8 mouse cellular contexts compared by ENCODE assay signal in genomic region chr4:135150031-135150801, GRCm38 (mm10). TPM values are rescaled to one million over a fixed set of nuclear protein-coding genes. Genes with fewer than 3 reads are reported as not detected.
A peak's percentile ranks its signal among the peaks of the same experiment; 100 is the strongest.
DNase-seq lines count a peak whose midpoint lies in the region; ATAC-seq and TF ChIP-seq lines count a peak whose summit lies in the region.

No protein-coding gene starts in this region.

- peak; percentile 88 for TF ChIP-seq CTCF in lung, embryonic 14.5 days (IDR thresholded peaks at IDR 0.05; ENCODE audit: low read depth)

- H3K9me3 ChIP-seq in embryonic facial prominence, embryonic 11.5 days (replicated peaks; ENCODE audit: control insufficient read depth, low read length) = no peaks in the 10 kb centered on the region
- H3K9me3 ChIP-seq in heart, embryonic 15.5 days (replicated peaks) = no peaks in the 10 kb centered on the region
- H3K9me3 ChIP-seq in lung, embryonic 14.5 days (ENCODE audit: low read depth, low read length) = no peaks in the 10 kb centered on the region

- H3K9ac ChIP-seq in embryonic facial prominence, embryonic 11.5 days (replicated peaks; ENCODE audit: low read length) = no peak overlapping the region
- H3K9ac ChIP-seq in heart, embryonic 15.5 days = no peak overlapping the region
- H3K9ac ChIP-seq in lung, embryonic 14.5 days = no peak overlapping the region

- H3K27me3 ChIP-seq in embryonic facial prominence, embryonic 11.5 days (ENCODE audit: control insufficient read depth, insufficient read depth, low read length) = peaks cover 81% of the 10 kb centered on the region
- H3K27me3 ChIP-seq in heart, embryonic 15.5 days = peaks cover 98% of the 10 kb centered on the region
- peaks cover 89% of the 10 kb centered on the region for H3K27me3 ChIP-seq in lung, embryonic 14.5 days (ENCODE audit: insufficient read depth, low read length)

- DNase-seq in CD4-positive, CD25-positive, alpha-beta regulatory T cell, adult 2 months (ENCODE audit: low read depth, low spot score) = peak; percentile 89
- DNase-seq in adrenal gland, postnatal 10 days = peak; percentile 77
- DNase-seq in embryonic facial prominence, embryonic 11.5 days (ENCODE audit: low spot score) = peak; percentile 81
- DNase-seq in layer of hippocampus, adult 18-20 months (ENCODE audit: low spot score in 2 of 2) = peak; percentile 11 to 43
- DNase-seq in lung, embryonic 14.5 days = peak; percentile 75
- DNase-seq in right cerebral cortex, postnatal 14 days = peak; percentile 50
- peak; percentile 57 for DNase-seq in urinary bladder, postnatal 25 days (ENCODE audit: low spot score)

- H3K4me3 ChIP-seq in embryonic facial prominence, embryonic 11.5 days (ENCODE audit: low read depth, low read length) = no peak overlapping the region
- H3K4me3 ChIP-seq in heart, embryonic 15.5 days = peak overlapping the region; percentile 10; the same call in 1 of the 2 replicates
- no peak overlapping the region for H3K4me3 ChIP-seq in lung, embryonic 14.5 days (ENCODE audit: low read depth, low read length)

- ATAC-seq in embryonic facial prominence, embryonic 11.5 days (replicated peaks; ENCODE audit: insufficient number of reproducible peaks, low FRiP score, low TSS enrichment, low read depth) = no peak
- ATAC-seq in heart, embryonic 15.5 days (replicated peaks; ENCODE audit: insufficient number of reproducible peaks, insufficient read depth, low FRiP score, low read depth) = no peak
- no peak for ATAC-seq in lung, embryonic 14.5 days (ENCODE audit: insufficient read depth)

- 2% methylated on average over 32 of the region's 32 CpGs for WGBS in embryonic facial prominence, embryonic 11.5 days
- 5% methylated on average over 32 of the region's 32 CpGs for WGBS in heart, embryonic 15.5 days
- 7% methylated on average over 32 of the region's 32 CpGs for WGBS in lung, embryonic 14.5 days

- H3K4me2 ChIP-seq in embryonic facial prominence, embryonic 11.5 days (ENCODE audit: low read depth, low read length) = peak overlapping the region; percentile 13; the same call in 1 of the 2 replicates
- H3K4me2 ChIP-seq in heart, embryonic 15.5 days = peak overlapping the region; percentile 29
- H3K4me2 ChIP-seq in lung, embryonic 14.5 days = no peak overlapping the region

- no peak overlapping the region for H3K27ac ChIP-seq in embryonic facial prominence, embryonic 11.5 days (replicated peaks; ENCODE audit: low read depth, low read length)
- no peak overlapping the region for H3K27ac ChIP-seq in heart, embryonic 15.5 days
- H3K27ac ChIP-seq in lung, embryonic 14.5 days (ENCODE audit: low read depth) = no peak overlapping the region

- peaks cover 5% of the 10 kb centered on the region for H3K4me1 ChIP-seq in embryonic facial prominence, embryonic 11.5 days (ENCODE audit: control insufficient read depth, insufficient read depth, low read length)
- H3K4me1 ChIP-seq in heart, embryonic 15.5 days (replicated peaks) = peaks cover 29% of the 10 kb centered on the region
- peaks cover 11% of the 10 kb centered on the region; the same call in 1 of the 2 replicates for H3K4me1 ChIP-seq in lung, embryonic 14.5 days (ENCODE audit: insufficient read depth)

- H3K36me3 ChIP-seq in embryonic facial prominence, embryonic 11.5 days (replicated peaks; ENCODE audit: control insufficient read depth, insufficient read depth, low read depth, low read length) = no peaks in the 10 kb centered on the region
- H3K36me3 ChIP-seq in heart, embryonic 15.5 days = no peaks in the 10 kb centered on the region
- no peaks in the 10 kb centered on the region for H3K36me3 ChIP-seq in lung, embryonic 14.5 days (ENCODE audit: insufficient read depth)

RNA-seq across cellular contexts. Expression of gene Runx3, which starts 29.8 kb away (rescaled TPM):
- total RNA-seq in adrenal gland, postnatal 10 days (2021) = 1 to 10 TPM; 2.9 to 3.2 TPM
- 0.48 and 0.86 TPM in 2 replicates for polyA plus RNA-seq in embryonic facial prominence, embryonic 11.5 days (2014; fragmentation: Nextera tagmentation; extraction: Ambion mirVana)
- 0.14 and 0.77 TPM in 2 replicates for polyA plus RNA-seq in heart, embryonic 15.5 days (2015; fragmentation: Nextera tagmentation; extraction: Ambion mirVana)
- total RNA-seq in layer of hippocampus, adult 18-20 months (2021) = not detected
- polyA plus RNA-seq in lung, embryonic 14.5 days (2014; fragmentation: Nextera tagmentation; extraction: Ambion mirVana) = 0.04 and 0.16 TPM in 2 replicates

Comparison
In these comparisons a context has a peak if more than half of its experiments do, and no peak if none do; other contexts are left out.
1. DNase-seq: peak in every context shown above with its lines; median percentile 89 in CD4-positive, CD25-positive, alpha-beta regulatory T cell, adult 2 months; 81 in embryonic facial prominence, embryonic 11.5 days; 77 in adrenal gland, postnatal 10 days; 75 in lung, embryonic 14.5 days; 57 in urinary bladder, postnatal 25 days; 50 in right cerebral cortex, postnatal 14 days; 27 in layer of hippocampus, adult 18-20 months.